Mouse (Mus musculus) thymus, postnatal 10 days (tissue): ENCODE results near the gene Barhl1.

Experiments
- DNase-seq, 2 experiments: peaks; one replicate each; pipeline ENCODE4 v3.0.0; 2021; ENCODE audit warnings: low spot score in 2 of 2

Gene Barhl1

DNA sequence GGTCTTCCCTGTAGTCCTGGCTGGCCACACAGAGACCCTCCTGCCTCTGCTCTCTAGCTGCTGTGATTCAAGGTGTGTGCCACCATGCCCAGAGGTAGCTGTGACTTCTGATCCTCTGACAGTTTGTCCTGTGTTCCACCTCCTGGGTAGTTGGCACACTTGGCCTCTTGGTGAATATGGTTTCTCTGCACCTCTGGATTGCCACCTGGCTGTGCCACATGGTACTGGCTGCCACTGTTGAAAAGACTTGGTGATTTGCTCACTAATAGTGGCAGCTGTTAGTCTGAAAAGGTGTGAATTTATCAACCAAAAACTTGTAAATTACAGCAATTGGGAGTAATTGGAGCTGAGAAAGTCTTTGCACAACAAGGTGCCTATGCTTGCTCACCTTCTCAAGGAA, 52.6 kb downstream of the Barhl1 start:
- no peak for DNase-seq

DNA sequence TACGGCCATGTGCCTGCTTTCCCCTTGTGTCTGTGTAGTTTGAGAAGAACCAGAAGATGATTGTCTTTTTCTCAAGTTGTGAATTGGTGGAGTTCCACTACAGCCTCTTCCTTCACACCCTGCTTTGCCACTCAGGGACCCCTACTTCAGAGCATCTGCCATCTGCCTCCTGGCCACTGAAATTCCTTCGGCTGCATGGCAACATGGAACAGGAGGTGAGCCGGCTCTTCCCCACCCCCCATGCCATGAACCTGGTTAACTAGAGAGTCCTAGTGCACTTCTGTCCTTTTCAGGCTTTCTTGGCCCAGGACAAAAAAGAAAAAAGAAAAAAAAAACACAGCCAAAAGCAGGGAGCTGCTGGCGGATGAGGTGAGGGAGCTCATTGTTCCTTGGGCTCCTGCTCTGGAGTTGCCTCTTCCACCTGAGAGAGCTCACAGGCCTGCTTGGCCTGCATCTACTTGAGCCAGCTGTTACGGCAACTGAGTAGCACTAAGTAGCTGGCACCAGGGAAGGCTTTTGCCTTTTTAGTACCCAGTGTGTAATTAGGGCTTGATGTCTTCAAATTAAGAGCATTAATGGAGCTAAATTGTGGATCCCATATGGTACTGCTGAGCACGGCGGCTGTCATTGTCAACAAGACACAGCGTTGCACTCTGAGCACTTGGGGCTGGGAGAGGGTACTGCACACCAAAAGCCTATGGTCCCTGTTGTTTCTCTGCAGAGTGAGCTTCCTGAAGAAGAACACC, 55.6 kb downstream of the Barhl1 start:
- no peak for DNase-seq

DNA sequence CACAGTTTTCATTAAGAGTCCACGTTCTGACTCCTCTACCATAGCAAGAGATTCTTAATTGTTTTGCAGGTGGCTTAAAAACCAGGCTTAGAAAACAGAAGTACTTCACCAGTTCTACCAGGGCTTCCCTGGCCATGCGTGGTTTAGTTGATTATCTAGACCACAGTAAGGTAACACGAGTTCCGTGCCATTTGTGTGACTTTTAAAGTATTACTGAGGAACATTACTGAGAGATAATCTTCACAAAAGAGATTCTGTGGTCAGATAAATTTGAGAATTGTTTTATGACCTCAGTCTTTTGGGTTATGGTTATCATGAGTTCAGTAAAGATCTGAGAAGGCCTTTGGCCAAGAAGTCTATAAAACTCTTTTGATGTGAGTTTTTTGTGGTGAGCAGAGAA, 57.2 kb downstream of the Barhl1 start:
- DNase-seq, result no peak
